Mouse (Mus musculus) kidney, adult 2 months (tissue): ENCODE measurements around the gene Derl3. TPM values are rescaled to one million over a fixed set of nuclear protein-coding genes. Genes with fewer than 3 reads are reported as not detected.

Experiments
- DNase-seq: peaks from one replicate; pipeline ENCODE4 v3.0.0; 2021
- H3K27ac ChIP-seq: fragments of 200-500 bp; 2 replicates; pipeline ENCODE4 v1.5.1; 2012; ENCODE audit warnings: low read depth, low read length, control low read depth, inconsistent platforms; ENCODE audit not compliant: insufficient read depth
- H3K27me3 ChIP-seq: fragments of 200-500 bp; replicated peaks from 2 replicates; pipeline ENCODE4 v1.6.1; 2012; ENCODE audit warnings: mild to moderate bottlenecking, moderate library complexity, low read length, inconsistent platforms; ENCODE audit not compliant: control insufficient read depth, insufficient read depth
- H3K36me3 ChIP-seq: fragments of 200-500 bp; 2 replicates; pipeline ENCODE4 v1.6.1; 2012; ENCODE audit warnings: mild to moderate bottlenecking, moderate library complexity, low read length, inconsistent platforms; ENCODE audit not compliant: control insufficient read depth, insufficient read depth
- H3K4me1 ChIP-seq: fragments of 200-500 bp; 2 replicates; pipeline ENCODE4 v1.6.1; 2011; ENCODE audit warnings: low read length; ENCODE audit not compliant: control insufficient read depth, insufficient read depth
- H3K4me3 ChIP-seq: fragments of 200-500 bp; 2 replicates; pipeline ENCODE4 v1.5.1; 2011; ENCODE audit warnings: mild to moderate bottlenecking, low read depth, low read length, control low read depth; ENCODE audit not compliant: insufficient read depth
- CTCF ChIP-seq: fragments of 200-500 bp; conservative IDR thresholded peaks from 2 replicates; pipeline ENCODE4 v1.5.1; 2011; ENCODE audit warnings: low read depth, mild to moderate bottlenecking, control low read depth, low read length, moderate library complexity, mixed read lengths; ENCODE audit not compliant: insufficient read depth, insufficient read length
- POLR2A ChIP-seq: fragments of 200-500 bp; IDR thresholded peaks from one replicate; pipeline ENCODE4 v1.6.1; 2011; ENCODE audit warnings: low read depth, low read length, control low read depth
- WGBS: fragments of 180-500 bp; shearing (Covaris S2); methylation state at CpG from one replicate; pipeline ENCODE4 v1.1.7; 2018; 5-methylcytosine and 5-hydroxymethylcytosine counted together
- polyA plus RNA-seq: library from polyadenylated mRNA; depleted of rRNA; stranded (reverse); fragments of >200 nt; gene quantifications from 2 replicates; pipeline ENCODE4 v1.2.3, GENCODE M21; 2012

Derl3 gene
- polyA plus RNA-seq, 1 experiment: 5.0 TPM

DNA sequence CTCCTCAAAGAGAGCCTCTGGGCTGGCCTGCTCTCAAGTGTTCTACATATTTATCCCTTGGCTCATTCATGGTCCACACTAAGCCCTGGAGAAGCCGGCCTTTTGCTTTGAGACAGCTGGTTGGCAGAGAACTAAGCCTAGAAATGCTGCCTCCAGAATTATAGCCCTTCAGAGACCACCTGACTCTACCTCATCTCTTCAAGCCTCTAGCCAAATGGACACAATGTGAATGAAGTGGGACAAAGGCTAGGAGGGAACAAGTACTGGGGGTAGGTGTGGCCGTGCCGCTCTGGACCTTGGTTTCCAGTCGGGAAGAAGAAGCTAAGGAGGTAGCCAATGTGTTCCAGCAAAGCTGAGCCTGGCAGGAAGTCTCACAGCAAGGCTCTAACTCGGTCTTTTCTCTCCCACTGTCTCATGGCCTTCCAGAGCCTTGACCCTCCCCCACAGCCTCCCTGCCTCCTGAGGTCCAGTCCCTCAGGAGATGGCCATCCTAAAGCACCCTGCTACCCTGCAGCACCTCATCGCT lies 4.9 kb downstream of the Derl3 start:
- H3K4me3 ChIP-seq: no peak overlapping the region
- H3K27me3 ChIP-seq: no peaks in the 10 kb centered on the region
- H3K27ac ChIP-seq: no peak overlapping the region; the same call in 1 of the 2 replicates
- peaks cover 6% of the 10 kb centered on the region; the same call in 1 of the 2 replicates for H3K4me1 ChIP-seq
- no peaks in the 10 kb centered on the region for H3K36me3 ChIP-seq
- no peak for DNase-seq
- TF ChIP-seq POLR2A (no peak), CTCF (no peak)
- 65% methylated on average over 6 of the region's 6 CpGs for whole genome bisulfite sequencing

DNA sequence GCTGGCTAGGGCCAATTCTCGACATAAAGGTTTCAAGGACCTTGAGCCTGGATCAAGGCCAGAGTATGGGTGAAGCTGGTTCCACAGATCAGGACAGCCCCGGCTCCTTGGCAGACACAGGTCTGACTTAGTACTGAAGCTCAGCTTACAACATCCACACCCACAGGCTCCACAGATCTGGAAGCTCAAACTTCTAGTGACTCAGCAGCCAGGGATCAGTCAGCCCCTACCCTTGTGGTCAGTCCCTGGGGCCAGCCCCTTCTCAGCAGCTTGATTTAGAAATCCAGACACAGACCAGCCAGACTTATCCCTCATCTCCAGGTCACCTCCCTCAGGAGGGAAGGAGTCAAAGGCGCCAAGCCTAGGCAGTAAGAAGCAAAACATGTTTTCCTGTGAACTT lies 5.6 kb downstream of the Derl3 start:
- Histone ChIP-seq H3K27me3 (no peaks in the 10 kb centered on the region), H3K4me3 (no peak overlapping the region), H3K4me1 (peaks cover 3% of the 10 kb centered on the region; the same call in 1 of the 2 replicates), H3K27ac (peak overlapping the region; percentile 33; the same call in 1 of the 2 replicates), H3K36me3 (no peaks in the 10 kb centered on the region; the same call in 1 of the 2 replicates)
- 23% methylated on average over 3 of the region's 3 CpGs for WGBS
- no peak for TF ChIP-seq POLR2A
- no peak for TF ChIP-seq CTCF
- peak; percentile 60 for DNase-seq

- Histone ChIP-seq H3K4me1 (no peaks in the 10 kb centered on the region), H3K27me3 (no peaks in the 10 kb centered on the region), H3K36me3 (peaks cover 1% of the 10 kb centered on the region), H3K4me3 (no peak overlapping the region), H3K27ac (no peak overlapping the region)
- WGBS: 87% methylated on average over 5 of the region's 5 CpGs
- TF ChIP-seq POLR2A: no peak
- TF ChIP-seq CTCF: no peak
- no peak for DNase-seq
These were observed 11.2 kb downstream of the Derl3 start for GRCm38 (mm10) chr10:75904391-75904790.

DNA sequence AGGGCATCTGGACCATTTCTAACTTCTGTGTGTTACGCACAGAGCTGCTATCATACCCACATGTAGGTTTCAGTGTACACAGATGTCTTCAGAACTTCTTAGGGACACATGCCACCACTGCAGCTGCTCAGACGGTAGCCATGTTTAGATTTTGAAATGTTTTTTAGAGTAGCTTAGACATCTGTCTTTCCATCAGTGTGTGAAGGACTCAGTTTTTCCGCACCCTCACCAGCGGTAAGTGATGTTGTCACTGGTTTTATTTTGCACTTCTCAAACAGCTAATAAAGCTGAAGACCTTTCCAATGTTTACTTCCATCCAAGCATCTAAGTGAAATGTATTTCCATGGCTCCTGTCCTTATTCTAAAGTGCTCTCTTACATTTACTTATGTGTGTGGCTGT lies 13.7 kb downstream of the Derl3 start:
- TF ChIP-seq CTCF (no peak), POLR2A (no peak)
- H3K4me3 ChIP-seq: no peak overlapping the region
- H3K27ac ChIP-seq: no peak overlapping the region
- peaks cover 1% of the 10 kb centered on the region for H3K36me3 ChIP-seq
- no peak for DNase-seq
- H3K4me1 ChIP-seq: no peaks in the 10 kb centered on the region
- 96% methylated on average over 4 of the region's 4 CpGs for WGBS
- no peaks in the 10 kb centered on the region for H3K27me3 ChIP-seq

DNA sequence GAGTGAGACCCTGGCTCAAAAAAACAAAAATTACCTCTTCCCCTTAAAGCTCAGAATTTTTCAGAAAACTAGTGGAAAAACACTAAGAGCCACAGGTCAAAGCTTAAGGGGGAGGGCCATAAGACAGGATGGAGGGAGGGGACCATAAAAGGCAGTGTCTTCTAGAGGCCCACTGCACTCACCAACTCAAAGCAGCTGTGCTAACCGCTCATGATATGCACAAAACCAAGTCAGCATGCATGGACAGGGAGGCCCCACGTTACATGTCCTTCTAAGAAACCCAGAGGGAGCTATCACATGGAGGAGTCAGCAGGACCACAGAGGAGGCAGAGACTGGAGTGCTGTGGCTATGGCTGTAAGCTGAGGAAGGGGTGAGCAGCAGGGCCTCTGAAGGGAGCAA lies 17.5 kb downstream of the Derl3 start:
- 65% methylated on average over 2 of the region's 2 CpGs for WGBS

DNA sequence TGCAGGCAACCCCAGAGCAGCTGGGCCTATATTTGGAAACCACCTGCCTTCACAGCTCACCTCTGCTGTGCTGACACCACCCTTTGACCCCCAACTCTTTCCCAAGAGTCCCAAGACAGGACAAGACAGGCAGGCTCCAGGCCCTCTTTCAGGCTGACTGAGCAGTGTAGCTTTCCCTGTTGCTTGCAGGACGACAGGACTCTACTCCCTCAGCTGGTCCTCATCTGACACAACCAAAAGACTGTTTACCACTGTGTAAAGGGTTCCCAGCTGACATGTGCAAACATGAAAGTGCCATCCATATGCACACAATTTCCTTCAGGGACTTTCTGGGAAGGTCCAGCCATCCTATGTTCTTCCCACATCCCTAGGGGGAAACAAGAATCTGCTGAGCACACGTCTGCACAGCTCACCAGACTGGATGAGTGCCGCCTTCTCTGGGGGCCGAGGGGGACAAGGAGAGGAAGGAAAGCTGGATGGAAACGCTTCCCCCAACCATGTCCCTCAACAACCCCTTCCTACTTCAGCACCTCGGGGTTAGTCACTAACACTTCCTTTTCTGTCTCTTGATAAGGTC lies 19.9 kb downstream of the Derl3 start:
- DNase-seq: no peak
- WGBS: 54% methylated on average over 6 of the region's 6 CpGs
- Histone ChIP-seq H3K27ac (no peak overlapping the region), H3K27me3 (no peaks in the 10 kb centered on the region), H3K36me3 (peaks cover 1% of the 10 kb centered on the region; the same call in 1 of the 2 replicates), H3K4me3 (no peak overlapping the region), H3K4me1 (no peaks in the 10 kb centered on the region)
- TF ChIP-seq CTCF (no peak), POLR2A (no peak)

More for the DNA sequence above, 17.5 kb downstream of the Derl3 start:
- peaks cover 1% of the 10 kb centered on the region for H3K36me3 ChIP-seq
- TF ChIP-seq CTCF: no peak
- TF ChIP-seq POLR2A: no peak
- H3K4me3 ChIP-seq: no peak overlapping the region
- no peaks in the 10 kb centered on the region for H3K27me3 ChIP-seq
- no peaks in the 10 kb centered on the region for H3K4me1 ChIP-seq
- H3K27ac ChIP-seq: peak overlapping the region; percentile 30
- peak; percentile 45 for DNase-seq

GRCm38 (mm10) chr10:75915557-75915956 lies 22.3 kb downstream of the Derl3 start:
- no peak overlapping the region for H3K27ac ChIP-seq
- no peaks in the 10 kb centered on the region for H3K27me3 ChIP-seq
- peaks cover 3% of the 10 kb centered on the region; the same call in 1 of the 2 replicates for H3K4me1 ChIP-seq
- no peak overlapping the region for H3K4me3 ChIP-seq
- TF ChIP-seq POLR2A: no peak
- no peak for TF ChIP-seq CTCF
- 87% methylated on average over 7 of the region's 7 CpGs for WGBS
- DNase-seq: no peak
- no peaks in the 10 kb centered on the region for H3K36me3 ChIP-seq

DNA sequence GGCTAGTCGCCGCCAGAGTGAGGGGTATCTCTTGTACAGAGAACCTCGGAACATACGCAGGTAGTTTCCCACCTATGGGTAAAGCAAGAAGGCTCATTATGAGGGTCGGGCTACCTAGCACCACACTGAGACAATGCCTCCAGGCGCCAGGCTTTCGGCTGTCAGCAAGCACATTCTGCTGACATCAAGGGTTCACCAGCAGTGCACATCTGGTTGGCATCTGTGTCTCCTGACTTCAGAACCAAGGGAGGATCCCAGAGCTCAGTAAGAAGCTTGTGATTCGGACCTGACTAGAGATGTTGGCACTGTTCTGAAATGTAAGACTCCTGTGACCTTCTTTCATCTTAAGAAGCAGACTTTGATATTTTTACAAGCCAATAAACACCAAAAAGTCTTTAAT lies 23.6 kb downstream of the Derl3 start:
- TF ChIP-seq CTCF: no peak
- no peak for TF ChIP-seq POLR2A
- Histone ChIP-seq H3K4me3 (no peak overlapping the region), H3K27me3 (no peaks in the 10 kb centered on the region), H3K36me3 (no peaks in the 10 kb centered on the region), H3K27ac (no peak overlapping the region), H3K4me1 (peaks cover 5% of the 10 kb centered on the region; the same call in 1 of the 2 replicates)
- WGBS: 80% methylated on average over 8 of the region's 8 CpGs
- no peak for DNase-seq
